Mouse (Mus musculus) testis, adult 2 months (tissue): Measurements from ENCODE around the gene AW549877.
A peak's percentile ranks its signal among the peaks of the same experiment; 100 is the strongest.

Source experiments
- CTCF ChIP-seq: fragments of 200-500 bp; IDR thresholded peaks from 2 replicates; pipeline ENCODE4 v1.5.1; 2012; ENCODE audit warnings: low read depth, mild to moderate bottlenecking, inconsistent platforms, low read length, moderate library complexity; ENCODE audit not compliant: control insufficient read depth, insufficient read depth, insufficient replicate concordance
- POLR2A ChIP-seq: fragments of 200-500 bp; IDR thresholded peaks from 2 replicates; pipeline ENCODE4 v1.6.1; 2012; ENCODE audit warnings: low read depth, mild to moderate bottlenecking, inconsistent platforms, low read length, moderate library complexity; ENCODE audit not compliant: control insufficient read depth

DNA sequence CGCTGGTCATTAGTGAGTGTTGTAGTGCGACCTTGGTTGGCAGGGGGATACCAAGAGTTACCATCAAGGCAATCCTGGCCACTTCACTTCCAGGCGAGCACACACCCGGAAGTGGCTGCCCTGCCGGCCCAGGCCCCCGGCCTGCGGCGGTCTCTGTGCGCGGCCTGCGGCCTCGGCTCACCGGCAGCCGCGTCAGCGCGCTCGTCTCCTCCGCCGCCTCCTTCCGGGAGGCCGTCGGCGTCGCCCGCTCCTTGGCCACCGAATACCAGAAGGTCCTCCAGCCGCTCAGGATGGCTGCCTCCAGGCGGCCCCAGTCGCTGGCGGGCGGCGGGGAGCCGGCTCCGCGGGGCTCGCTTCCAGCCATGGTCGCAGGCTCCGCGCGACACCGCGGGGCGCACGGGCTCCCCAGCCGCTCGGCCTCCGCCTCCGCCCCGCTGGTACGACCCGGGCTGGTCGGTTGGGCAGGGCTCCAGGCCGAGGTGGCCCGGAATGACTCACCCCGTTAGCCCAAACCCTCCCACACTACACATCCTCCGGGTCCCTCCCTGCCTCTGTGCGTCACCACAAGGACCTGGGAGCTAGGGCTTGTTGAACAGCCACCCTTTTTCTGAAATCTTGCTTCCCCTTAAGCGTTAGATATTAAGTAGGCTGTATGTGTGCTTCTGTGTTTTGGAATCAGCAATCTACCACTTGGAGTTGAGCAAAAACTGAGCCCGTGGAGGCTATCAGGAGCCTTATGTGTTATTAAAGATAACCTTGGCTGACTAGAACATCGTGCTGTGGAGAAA lies 16.3 kb downstream of the AW549877 start, which contains the start of gene Fbxo4:
- TF ChIP-seq CTCF (no peak), POLR2A (peak; percentile 67; the same call in 1 of the 2 replicates)
